Mouse (Mus musculus): ENCODE results near the gene Vps9d1.
"Not testable (repeated sequence)": the region's sequence is repeated elsewhere in the genome, so short reads cannot be mapped to it uniquely, and the experiment has no call there.

Gene Vps9d1

DNA sequence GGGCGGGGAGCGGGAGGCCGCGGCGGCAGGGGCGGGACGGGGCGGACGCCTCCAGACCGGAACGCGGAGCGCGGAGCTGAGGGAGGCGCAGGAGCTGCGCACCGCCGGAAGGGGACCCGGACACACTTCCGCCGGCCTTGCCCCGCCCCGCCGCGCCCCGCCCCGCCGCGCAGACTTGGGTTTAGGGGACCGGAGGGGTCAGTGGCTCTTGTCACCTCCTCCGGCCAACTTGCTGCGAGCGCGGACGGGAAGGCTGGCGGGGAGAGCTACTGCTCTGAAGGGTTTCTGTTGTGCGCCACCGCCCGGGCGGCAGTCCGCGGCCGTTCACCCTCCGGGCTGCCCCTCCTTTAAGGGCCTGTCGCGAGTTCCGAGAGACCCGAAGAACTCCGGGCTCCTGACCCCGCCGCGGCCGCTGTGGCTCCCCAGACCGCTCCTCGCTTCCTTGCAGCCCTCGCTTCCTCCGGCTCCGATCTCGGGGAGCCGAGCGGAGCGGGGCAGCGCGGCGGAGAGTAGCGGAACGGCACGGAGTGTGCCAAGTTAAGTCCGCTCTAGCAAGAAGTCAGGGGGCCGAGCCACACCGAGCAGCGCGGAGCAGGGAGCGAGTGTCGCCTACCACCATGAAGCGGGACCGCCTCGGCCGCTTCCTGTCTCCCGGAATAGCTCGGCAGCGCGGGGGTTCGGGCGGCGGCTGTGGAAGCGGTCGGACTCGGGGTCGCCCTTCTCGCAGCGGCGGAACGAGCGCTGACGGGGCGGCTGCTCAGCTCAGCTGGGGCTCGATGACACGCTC, at the start of gene Vps9d1, which contains the start of gene Zfp276:
Gene Vps9d1 (minus strand): TSS at position 250 of the 787 bp plus-strand sequence.
Gene Zfp276 (plus strand): TSS at position 97 of the 787 bp plus-strand sequence.
- in situ Hi-C loops (cut with MseI, MboI): no loop called here

DNA sequence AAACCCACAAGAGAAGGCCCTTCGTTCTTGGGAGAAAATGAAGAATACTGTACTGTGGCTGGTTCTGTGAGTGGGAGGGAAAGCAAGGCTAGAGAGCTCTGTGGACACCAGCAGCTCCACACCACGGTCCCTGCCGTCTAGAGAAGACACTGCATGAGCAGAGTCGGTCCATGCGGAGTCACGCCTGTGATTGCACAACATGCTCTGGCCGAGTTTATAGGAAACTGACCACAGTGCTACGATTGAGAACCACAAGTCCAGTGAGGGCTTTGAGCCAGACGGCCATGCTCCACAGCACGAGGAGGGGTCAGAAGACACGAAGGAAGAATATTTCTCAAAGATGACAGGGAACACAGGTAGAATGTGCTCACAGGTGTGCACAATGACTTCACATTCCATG, 44.2 kb upstream of the Vps9d1 start:
- in situ Hi-C loops (cut with MseI, MboI): no loop called here

DNA sequence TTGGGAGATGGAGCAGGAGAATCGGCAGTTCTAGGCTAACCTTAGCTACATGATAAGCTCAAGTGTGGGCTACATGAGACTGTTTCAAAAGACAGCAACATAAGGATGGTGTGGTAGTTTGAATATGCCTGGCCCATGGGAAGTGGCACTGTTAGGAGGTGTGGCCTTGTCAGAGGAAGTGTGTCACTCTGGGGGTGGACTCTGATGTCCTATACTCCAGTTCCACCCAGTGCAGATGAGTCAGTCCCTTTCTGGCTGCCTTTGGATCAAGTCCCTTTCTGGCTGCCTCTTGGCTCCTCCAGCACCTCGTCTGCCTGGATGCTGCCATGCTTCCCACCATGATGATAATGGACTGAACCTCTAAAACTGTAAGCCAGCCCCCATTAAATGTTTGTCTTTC, 38.6 kb upstream of the Vps9d1 start:
- in situ Hi-C loops (cut with MseI, MboI): no loop called here

DNA sequence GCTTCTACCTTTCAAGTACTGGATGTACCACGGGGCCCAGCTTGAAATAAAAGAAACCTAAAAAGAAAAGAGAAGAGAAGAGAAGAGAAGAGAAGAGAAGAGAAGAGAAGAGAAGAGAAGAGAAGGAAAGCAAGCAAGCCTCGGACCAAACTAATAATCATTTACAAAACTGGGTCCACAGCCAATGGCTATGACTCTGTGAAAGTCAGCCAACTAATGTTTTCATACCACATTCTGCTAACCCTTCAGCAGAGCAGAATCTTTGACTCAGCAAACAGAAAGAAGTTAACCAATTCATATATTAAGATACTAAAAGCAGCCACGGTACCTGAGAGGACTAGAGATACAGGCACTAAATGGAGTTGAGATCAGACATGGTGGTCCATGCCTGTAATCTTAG, 38.1 kb upstream of the Vps9d1 start:
- in situ Hi-C loops (cut with MseI, MboI): no loop called here

DNA sequence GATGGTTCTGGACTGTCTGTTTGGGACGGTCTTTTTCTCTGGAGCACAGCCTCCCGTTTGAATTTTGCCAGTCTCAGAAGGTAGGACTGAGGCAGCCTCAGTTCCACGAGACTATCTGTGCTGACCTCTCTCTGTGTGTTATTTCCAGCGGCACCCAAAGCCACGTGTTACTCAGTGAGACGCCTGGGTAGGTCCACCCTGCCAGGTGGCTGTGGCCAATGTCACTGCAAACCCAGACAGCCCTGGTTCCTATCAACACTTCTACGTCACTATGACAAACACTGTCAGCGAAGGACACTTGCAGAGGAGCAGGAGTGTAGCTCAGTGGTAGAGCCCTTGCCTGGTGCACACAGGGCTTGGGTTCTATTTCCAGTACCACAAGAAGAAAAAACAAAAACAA, 37.6 kb upstream of the Vps9d1 start:
- in situ Hi-C loops (cut with MseI, MboI): no loop called here

DNA sequence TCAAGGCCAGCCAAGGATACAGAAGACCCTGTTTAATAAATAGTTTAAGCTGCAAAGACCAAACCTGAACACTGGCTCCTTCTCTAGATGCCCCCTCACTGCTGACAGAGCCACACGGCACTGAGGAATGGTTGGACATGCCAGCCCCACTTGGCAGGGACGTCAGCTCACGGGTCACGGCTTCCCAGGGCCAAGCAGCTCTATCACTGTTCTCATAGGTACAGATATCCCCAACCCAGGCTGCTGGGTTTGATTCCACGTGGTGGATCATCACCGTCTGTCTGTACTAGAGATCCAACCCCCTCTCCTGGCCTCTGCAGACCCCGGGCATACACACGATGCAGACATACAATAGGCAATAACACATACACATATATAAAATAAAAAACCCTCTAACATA, 36.5 kb upstream of the Vps9d1 start:
- in situ Hi-C loops (cut with MseI, MboI): no loop called here

DNA sequence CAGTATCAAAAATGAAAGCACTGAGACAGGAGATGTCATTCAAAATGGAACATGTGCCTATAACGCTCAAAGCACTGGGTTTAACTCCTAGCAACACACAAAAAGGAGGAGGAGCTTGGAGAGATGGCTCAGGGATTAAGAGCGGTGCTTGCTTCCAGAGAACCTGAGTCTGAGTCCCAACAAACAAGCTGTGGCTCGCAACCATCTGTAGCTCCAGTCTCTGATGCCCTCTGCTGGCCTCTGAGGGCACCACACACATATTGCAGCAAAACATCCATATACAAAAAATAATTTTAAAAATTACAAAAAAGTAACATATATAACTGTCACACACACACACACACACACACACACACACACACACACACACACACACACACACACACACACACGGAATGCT, 36.0 kb upstream of the Vps9d1 start:
- in situ Hi-C loops (cut with MseI, MboI): no loop called here

DNA sequence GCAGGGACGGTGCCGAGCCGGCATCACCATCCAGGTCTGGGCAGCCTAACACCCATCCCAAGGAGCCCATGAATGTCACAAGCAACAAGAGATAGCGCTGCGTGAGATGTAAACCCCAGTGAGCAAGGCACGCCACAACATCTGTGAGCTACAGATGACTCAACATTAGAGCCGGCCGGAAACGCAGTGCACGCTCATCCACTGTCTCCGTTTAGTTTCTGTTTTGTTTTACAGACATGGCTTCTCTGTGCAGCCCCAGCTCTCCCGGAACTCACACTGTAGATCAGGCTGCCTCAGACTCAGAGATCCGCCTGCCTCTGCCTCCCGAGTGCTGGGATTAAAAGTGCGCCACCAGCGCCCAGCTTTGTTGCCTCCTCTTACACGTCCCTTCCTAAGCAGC, 33.2 kb upstream of the Vps9d1 start:
- in situ Hi-C loops (cut with MseI, MboI): no loop called here

DNA sequence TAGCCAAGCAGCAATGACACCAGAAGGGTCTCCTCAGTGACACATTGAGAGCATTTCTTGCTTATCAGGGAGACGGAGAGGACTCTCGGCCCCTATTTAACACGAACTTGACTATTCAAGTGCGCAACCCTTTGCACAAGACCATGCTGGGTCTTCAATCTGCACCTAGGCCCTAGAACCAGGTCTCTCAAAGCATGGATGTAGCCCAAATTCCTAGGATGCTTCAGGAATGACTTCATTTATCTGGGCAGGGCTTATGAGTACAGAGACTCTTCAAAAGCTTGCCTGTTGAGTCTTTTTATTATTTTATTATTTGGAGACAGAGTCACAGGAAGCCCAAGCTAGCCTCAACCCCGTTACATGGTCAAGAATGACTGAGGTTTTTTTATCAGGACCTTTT, 30.3 kb upstream of the Vps9d1 start:
- in situ Hi-C loops (cut with MseI, MboI): no loop called here

DNA sequence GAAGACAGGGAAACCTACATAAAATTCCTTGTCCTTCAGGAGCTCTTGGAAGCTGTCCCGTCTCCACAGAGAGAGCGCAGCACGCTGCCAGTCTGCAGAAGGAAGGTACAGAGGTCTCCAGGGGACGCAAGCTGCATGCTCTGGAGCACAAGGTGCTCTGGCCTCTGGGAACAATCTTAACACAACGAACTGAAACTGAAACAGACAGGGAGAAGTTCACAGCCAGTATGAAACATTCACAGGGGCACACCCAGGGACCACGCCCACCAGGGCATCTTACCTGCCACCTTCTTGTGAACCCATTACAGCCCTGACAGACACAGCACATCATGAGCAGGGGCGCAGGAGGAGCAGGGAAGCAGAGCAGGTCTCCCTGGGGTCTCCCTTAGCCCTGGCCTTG, 29.8 kb upstream of the Vps9d1 start:
- in situ Hi-C loops (cut with MseI, MboI): no loop called here

DNA sequence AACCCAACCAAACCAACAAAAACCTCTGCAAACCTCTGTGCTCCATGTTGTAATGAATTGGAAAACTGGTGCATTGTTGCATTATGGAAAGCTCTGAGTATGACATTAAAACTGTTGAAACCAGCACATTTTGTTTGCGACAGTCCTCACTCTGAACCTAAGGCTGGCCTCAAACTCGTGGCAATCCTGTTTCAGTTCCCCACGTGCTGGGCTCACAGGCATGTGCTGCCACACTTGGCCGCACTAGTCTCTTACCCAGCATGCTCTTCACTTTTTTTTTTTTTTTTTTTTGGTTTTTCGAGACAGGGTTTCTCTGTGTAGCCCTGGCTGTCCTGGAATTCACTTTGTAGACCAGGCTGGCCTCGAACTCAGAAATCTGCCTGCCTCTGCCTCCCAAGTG, 28.8 kb upstream of the Vps9d1 start:
- in situ Hi-C loops (cut with MseI, MboI): not testable (repeated sequence)

DNA sequence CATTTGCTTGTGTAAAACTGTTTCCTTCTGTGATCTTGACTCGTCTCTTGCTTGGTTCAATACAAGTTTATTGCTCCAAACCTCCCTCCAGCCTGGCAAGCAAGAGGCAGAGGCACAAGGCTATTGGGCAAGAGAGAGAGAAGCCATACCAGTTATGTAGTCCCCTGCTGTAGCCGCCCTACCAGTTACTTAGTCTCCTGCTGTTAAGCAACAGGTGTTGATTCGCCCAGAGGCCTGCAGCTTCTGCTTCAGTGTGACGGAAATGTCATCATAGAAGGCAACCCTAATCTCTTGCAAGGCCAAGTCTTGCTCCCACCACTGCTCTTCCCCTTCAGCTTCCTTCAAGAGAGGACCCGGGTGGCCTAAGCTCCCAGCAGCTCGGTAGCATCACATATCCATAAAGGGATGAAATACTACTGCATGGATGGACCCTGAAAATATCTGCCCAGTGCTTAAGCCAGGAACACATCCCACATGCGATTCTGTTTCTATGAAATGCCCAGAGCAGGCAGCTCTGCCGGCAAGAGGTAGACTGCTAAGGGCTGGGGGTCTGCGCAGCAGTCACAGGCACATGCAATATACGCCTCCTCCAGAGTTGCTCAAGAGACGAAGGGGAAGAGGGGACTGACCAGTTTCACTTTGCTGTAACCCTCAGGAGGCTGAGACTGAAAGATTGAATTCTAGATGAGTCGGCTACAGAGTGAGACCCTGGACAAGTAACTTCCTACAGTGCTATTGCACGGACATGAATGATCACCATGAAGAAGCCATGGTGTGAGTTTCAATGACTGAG, 26.4 kb upstream of the Vps9d1 start:
- in situ Hi-C loops (cut with MseI, MboI): no loop called here

DNA sequence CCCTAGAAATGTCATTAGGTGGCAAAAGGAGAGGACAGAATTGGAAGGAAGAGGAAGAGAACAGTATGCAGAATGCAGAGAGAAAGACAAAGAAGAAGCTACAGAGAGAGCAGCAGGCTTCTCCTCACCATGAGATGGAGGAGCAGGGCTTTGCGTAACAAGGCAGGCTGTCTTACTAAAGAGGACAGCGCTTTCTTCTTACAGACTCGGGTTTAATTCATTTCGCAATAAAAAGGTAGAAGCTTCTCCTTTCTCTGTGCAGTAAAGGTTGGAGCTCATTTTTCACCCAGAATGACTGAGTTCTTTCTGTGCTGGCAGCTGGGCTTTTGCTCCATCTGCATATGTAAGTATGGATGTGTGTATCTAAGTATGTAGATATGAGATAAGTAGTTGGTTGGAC, 25.7 kb upstream of the Vps9d1 start:
- in situ Hi-C loops (cut with MseI, MboI): no loop called here

DNA sequence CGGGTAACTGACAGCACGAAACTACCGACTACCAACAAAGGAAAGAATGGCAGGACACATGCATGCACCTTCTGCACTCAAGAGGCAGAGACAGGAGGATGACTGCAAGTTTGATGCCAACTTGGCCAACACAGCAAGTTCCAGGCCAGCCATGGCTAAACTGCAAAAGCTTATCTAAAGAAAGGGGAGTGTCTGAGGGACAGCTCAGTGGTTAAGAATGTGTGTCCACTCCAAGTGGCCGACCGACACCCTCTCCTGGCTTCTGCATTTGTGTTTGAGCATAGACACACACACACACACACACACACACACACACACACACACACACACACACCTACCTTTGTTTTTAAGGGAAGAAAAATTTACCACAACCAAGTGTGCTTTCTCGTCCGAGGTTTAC, 24.3 kb upstream of the Vps9d1 start:
- in situ Hi-C loops (cut with MseI, MboI): no loop called here

DNA sequence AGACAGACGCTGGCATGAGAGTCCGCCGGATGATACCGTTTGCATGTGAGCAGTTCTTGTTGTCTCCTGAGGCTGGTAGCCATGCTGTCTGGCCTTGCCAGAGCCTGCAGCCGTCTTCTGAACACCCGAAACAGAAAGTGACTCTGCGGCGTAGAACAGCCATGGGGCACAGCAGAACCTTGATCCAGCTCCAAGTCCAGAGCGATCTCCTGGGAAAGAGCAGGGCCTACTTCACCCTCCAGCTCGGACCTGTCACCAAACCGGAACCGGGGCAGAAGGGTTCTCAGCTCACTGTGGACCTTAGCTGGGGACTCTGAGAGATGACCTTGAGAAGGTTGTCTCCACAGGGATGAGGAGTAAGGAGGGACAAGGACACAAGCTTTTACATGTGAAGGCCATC, 20.9 kb upstream of the Vps9d1 start:
- in situ Hi-C loops (cut with MseI, MboI): no loop called here

DNA sequence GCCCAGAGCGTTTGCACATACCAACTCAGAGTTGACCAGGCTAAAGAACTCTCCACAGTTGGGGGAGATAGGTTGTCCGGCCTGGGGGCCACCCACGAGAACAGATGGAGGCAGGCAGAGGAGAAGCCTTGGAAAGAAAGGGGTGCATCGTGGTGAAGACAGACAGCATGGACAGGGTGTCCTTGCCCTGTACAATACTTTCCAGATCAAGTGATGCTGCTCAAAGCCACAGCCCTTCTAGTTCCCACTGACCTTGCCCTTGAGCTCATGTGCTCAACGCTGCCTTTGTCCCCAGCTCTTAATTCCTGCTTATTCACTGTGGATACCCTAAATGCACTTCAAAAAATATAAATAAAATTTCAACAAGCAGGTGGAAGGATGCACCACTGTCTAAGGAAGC, 20.3 kb upstream of the Vps9d1 start:
- in situ Hi-C loops (cut with MseI, MboI): no loop called here

DNA sequence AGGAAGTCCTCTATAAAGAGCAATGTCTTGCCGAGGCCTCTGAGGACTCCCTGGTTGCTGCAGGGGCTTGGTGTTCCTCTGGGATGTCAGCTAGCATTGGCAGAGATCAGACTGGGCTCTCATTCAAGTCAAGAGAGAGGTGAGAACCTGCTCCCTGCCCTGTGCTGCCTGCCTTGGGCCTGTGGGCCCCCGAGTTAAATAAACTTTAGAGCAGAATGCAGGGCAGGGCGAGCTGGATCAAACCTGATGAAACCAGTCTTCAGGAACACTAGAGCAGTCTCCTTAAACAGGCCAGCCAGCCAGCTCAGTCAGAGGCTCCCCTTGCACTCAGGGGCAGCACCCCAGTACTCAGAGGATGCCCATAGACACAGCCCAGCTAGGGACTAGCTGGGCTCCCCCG, 17.8 kb upstream of the Vps9d1 start:
- in situ Hi-C loops (cut with MseI, MboI): no loop called here

DNA sequence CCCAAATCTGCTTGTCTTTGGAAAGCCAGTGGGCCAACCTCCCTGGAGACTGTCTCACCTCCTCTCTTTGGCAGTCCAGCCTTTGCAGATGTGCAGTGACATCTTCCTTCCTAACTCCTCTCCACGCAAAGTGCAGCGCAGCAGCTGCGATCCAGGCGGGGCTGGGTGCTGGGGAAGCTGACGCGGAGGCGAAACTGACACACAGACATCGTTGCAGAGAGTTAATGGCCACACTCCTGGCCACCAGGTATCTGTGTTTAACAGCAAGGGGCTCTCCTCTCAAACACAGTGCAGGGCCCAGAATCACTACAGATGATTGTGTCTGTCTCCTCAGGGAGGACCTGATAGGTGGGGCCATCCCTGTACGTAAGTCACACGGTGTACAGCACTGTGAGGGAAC, 17.0 kb upstream of the Vps9d1 start:
- in situ Hi-C loops (cut with MseI, MboI): no loop called here

DNA sequence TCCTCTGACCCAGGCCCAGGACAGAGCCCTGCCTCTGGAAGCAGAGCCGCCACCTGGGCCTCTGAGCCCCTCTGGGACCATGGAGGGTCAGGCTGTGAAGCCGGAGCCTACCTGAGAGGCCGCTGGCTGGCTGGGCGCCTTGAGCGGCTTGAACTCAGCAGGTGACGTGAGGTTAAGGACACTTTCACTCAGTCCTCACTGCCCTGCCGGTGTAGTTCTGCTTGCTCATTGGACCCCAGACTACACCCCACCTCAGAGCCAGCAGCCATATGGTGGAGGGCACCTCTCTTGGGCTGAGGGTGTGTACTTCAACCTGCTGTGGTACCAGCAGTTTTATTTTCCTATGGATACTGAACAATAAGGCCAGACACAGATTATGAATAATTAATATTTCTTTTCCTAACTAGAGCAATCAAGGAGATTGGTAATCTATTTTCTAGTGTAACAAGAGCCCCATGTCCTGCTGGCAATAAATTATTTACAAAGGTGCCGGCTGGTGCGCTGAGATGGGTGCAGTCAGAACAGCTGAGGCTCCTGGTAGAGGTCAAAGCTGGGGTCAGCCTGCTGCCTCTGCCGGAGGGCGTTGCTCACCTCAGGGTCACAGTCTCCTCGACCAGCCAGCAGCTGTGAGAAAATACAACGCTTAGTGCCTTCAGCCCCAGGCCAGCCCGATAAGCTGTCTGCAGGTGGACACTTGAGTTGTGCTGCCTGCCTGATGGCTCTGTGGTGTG, 13.9 kb upstream of the Vps9d1 start:
- in situ Hi-C loops (cut with MseI, MboI): no loop called here

DNA sequence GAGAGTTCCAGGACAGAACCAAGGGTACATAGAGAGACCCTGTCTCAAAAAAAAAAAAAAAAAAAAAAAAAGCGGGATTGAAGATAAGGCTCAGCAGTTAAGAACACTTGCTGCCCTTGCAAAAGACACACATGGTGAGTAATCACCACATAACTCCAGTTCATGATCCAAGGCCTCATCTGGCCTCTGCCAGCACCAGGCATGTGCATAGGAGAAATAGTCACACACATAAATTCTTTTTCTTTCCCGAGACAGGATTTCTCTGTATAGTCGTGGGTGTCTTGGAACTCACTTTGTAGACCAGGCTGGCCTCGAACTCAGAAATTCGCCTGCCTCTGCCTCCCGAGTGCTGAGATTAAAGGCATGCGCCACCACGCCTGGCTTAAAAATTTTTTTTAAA, 3.4 kb upstream of the Vps9d1 start:
- in situ Hi-C loops (cut with MseI, MboI): not testable (repeated sequence)

DNA sequence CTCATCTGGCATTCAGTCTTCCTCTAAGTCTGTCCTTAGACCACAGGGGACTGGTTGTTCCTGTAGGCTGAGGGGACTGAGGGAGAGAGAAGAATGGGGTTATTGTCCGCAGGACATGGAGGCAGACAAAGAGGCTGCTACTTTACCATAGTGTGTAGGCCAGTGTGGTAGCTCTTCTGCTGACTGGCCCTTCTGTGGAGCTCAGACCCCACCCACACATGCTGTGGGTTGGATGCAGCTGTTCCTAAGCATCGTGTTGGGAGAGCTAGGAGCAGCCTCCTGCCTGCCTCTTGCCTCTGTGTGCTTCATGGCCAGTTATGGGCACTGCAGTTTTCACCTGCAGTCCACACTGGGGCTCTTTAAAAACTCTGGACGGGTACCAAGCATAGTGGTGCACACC, 3.0 kb upstream of the Vps9d1 start:
- in situ Hi-C loops (cut with MseI, MboI): no loop called here

DNA sequence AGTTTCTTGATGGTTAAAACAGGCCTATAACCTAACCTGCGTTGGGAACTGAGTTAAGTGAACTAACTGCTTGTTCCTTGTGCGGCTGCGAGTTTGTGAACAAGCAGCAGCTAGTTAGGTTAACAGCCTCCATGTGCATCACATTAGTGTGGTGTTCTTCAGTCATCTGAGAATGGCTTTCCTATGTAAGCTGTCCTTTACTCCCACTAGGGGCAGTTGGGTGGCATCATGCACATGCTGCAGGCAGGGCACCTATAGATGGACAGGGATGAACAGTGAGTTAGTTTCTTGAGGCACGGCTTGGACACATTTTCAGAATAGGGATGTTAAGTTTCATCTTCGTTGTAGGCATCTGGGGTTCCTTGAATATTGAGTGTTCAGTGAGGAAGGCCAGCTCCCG, 1.0 kb upstream of the Vps9d1 start:
- in situ Hi-C loops (cut with MseI, MboI): no loop called here
